In the genomic region with DNA sequence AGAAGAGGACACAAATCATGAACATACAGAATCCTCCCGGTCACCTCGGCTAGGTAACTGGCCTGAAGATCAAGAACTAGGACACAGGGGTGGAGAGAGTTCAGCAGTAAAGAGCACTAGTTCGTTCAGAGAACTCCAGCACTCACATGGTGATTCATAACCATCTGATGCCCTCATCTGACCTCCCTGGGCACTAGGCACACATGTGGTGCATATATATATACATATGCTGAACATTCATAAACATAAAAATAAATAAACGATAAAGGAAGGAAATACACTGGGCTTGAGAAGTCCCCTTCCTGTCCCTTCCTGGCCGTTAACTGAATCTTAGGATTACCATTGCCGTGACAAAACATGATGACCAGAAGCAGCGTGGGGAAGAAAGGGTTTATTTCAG, we compare ENCODE assay signal across 16 mouse cellular contexts. TPM values are rescaled to one million over a fixed set of nuclear protein-coding genes. Genes with fewer than 3 reads are reported as not detected.
DNase-seq lines count a peak whose midpoint lies in the region; ATAC-seq and TF ChIP-seq lines count a peak whose summit lies in the region.
"Had no signal": no experiment of that assay in that cellular context is flagged by ENCODE, and none has a peak within 500 bp of the region (broad histone marks: within the 10 kb centered on the region; RNA-seq: fewer than 3 reads in every experiment).

No protein-coding gene starts in this region.

- no peaks in the 10 kb centered on the region for H3K36me3 ChIP-seq in forebrain, embryonic 11.5 days (ENCODE audit: control insufficient read depth, insufficient read depth, low read length)
- H3K36me3 ChIP-seq in forebrain, embryonic 12.5 days (replicated peaks), result no peaks in the 10 kb centered on the region
- no peaks in the 10 kb centered on the region for H3K36me3 ChIP-seq in hindbrain, embryonic 11.5 days (ENCODE audit: control insufficient read depth, insufficient read depth, low read length)
- H3K36me3 ChIP-seq in forebrain, postnatal 0 days (ENCODE audit: insufficient read depth), result no peaks in the 10 kb centered on the region
- H3K36me3 ChIP-seq: embryonic facial prominence, embryonic 13.5 days; heart, embryonic 12.5 days; hindbrain, embryonic 12.5 days had no signal

- no peak overlapping the region for H3K4me3 ChIP-seq in forebrain, embryonic 11.5 days (ENCODE audit: low read depth, low read length)
- H3K4me3 ChIP-seq in forebrain, embryonic 12.5 days (replicated peaks), result no peak overlapping the region
- no peak overlapping the region for H3K4me3 ChIP-seq in layer of hippocampus, adult 2 months
- no peak overlapping the region for H3K4me3 ChIP-seq in hindbrain, embryonic 11.5 days (ENCODE audit: low read depth, low read length)
- no peak overlapping the region for H3K4me3 ChIP-seq in forebrain, postnatal 0 days (ENCODE audit: low read depth, low read length)
- H3K4me3 ChIP-seq: embryonic facial prominence, embryonic 13.5 days; heart, embryonic 12.5 days; hindbrain, embryonic 12.5 days had no signal

- no peaks in the 10 kb centered on the region for H3K4me1 ChIP-seq in forebrain, embryonic 11.5 days (replicated peaks; ENCODE audit: control insufficient read depth, insufficient read depth, low read length)
- no peaks in the 10 kb centered on the region for H3K4me1 ChIP-seq in forebrain, embryonic 12.5 days
- no peaks in the 10 kb centered on the region for H3K4me1 ChIP-seq in hindbrain, embryonic 11.5 days (replicated peaks; ENCODE audit: control insufficient read depth, insufficient read depth, low read length)
- H3K4me1 ChIP-seq in forebrain, postnatal 0 days (ENCODE audit: insufficient read depth), result no peaks in the 10 kb centered on the region
- H3K4me1 ChIP-seq: embryonic facial prominence, embryonic 13.5 days; hindbrain, embryonic 12.5 days had no signal

- TF ChIP-seq CTCF in layer of hippocampus, adult 2 months (conservative IDR thresholded peaks at IDR 0.05), result no peak
- TF ChIP-seq CTCF in forebrain, postnatal 0 days (IDR thresholded peaks at IDR 0.05; ENCODE audit: low read depth), result no peak

- no peaks in the 10 kb centered on the region for H3K27me3 ChIP-seq in forebrain, embryonic 11.5 days (ENCODE audit: control insufficient read depth, insufficient read depth, low read length)
- no peaks in the 10 kb centered on the region for H3K27me3 ChIP-seq in forebrain, embryonic 12.5 days
- H3K27me3 ChIP-seq in hindbrain, embryonic 11.5 days (ENCODE audit: control insufficient read depth, insufficient read depth, low read length), result no peaks in the 10 kb centered on the region
- no peaks in the 10 kb centered on the region for H3K27me3 ChIP-seq in forebrain, postnatal 0 days (ENCODE audit: insufficient read depth, low read length)
- H3K27me3 ChIP-seq: embryonic facial prominence, embryonic 13.5 days; heart, embryonic 12.5 days; hindbrain, embryonic 12.5 days had no signal

- peak; percentile 16 for DNase-seq in forebrain, embryonic 11.5 days (ENCODE audit: low spot score)
- DNase-seq in layer of hippocampus, adult 2 months (ENCODE audit: low spot score in 2 of 2), result no peak
- DNase-seq in layer of hippocampus, postnatal 36 days, result no peak
- peak; percentile 60 for DNase-seq in 416B (ENCODE audit: low read depth)
- DNase-seq in hindbrain, embryonic 11.5 days (ENCODE audit: low spot score), result no peak
- no peak for DNase-seq in forebrain, postnatal 0 days
- DNase-seq: adrenal gland, postnatal 25 days; gastrocnemius, postnatal 36 days; heart, postnatal 36 days had no signal

- no peak overlapping the region for H3K4me2 ChIP-seq in forebrain, embryonic 11.5 days (ENCODE audit: low read depth, low read length, severe bottlenecking)
- no peak overlapping the region for H3K4me2 ChIP-seq in forebrain, embryonic 12.5 days
- no peak overlapping the region for H3K4me2 ChIP-seq in hindbrain, embryonic 11.5 days (replicated peaks; ENCODE audit: low read depth, low read length)
- H3K4me2 ChIP-seq in forebrain, postnatal 0 days (ENCODE audit: low read depth), result no peak overlapping the region
- H3K4me2 ChIP-seq: embryonic facial prominence, embryonic 13.5 days; heart, embryonic 12.5 days; hindbrain, embryonic 12.5 days had no signal

- no peaks in the 10 kb centered on the region for H3K9me3 ChIP-seq in forebrain, embryonic 11.5 days (ENCODE audit: control insufficient read depth, low read length)
- no peaks in the 10 kb centered on the region for H3K9me3 ChIP-seq in forebrain, embryonic 12.5 days
- H3K9me3 ChIP-seq in hindbrain, embryonic 11.5 days (ENCODE audit: control insufficient read depth, low read length), result no peaks in the 10 kb centered on the region
- H3K9me3 ChIP-seq in forebrain, postnatal 0 days (ENCODE audit: low read length), result no peaks in the 10 kb centered on the region
- H3K9me3 ChIP-seq: embryonic facial prominence, embryonic 13.5 days; hindbrain, embryonic 12.5 days had no signal

- ATAC-seq in forebrain, embryonic 11.5 days (replicated peaks; ENCODE audit: low FRiP score), result no peak
- ATAC-seq in forebrain, embryonic 12.5 days (ENCODE audit: low FRiP score), result no peak
- no peak for ATAC-seq in hindbrain, embryonic 11.5 days (ENCODE audit: low FRiP score)
- ATAC-seq in forebrain, postnatal 0 days, result no peak
- ATAC-seq: forebrain, embryonic 14.5 days; hindbrain, embryonic 16.5 days; inflammation-experienced regulatory T-cells, adult 6 months had no signal

- WGBS in forebrain, embryonic 11.5 days, result 88% methylated on average over 7 of the region's 7 CpGs
- 85% methylated on average over 7 of the region's 7 CpGs for WGBS in forebrain, embryonic 12.5 days
- WGBS in hindbrain, embryonic 11.5 days, result 85% methylated on average over 7 of the region's 7 CpGs
- WGBS in forebrain, postnatal 0 days, result 85% methylated on average over 7 of the region's 7 CpGs

- no peak overlapping the region for H3K27ac ChIP-seq in forebrain, embryonic 11.5 days (ENCODE audit: low read depth, low read length)
- H3K27ac ChIP-seq in forebrain, embryonic 12.5 days, result no peak overlapping the region
- H3K27ac ChIP-seq in layer of hippocampus, adult 2 months, result peak overlapping the region; percentile 68; the same call in 1 of the 2 replicates
- H3K27ac ChIP-seq in hindbrain, embryonic 11.5 days (ENCODE audit: low read depth, low read length), result no peak overlapping the region
- H3K27ac ChIP-seq in forebrain, postnatal 0 days (ENCODE audit: low read depth, low read length), result no peak overlapping the region
- H3K27ac ChIP-seq: embryonic facial prominence, embryonic 13.5 days; hindbrain, embryonic 12.5 days had no signal

- H3K9ac ChIP-seq in forebrain, embryonic 11.5 days (ENCODE audit: low read length), result no peak overlapping the region
- no peak overlapping the region for H3K9ac ChIP-seq in forebrain, embryonic 12.5 days
- H3K9ac ChIP-seq in hindbrain, embryonic 11.5 days (ENCODE audit: low read depth, low read length), result no peak overlapping the region
- no peak overlapping the region for H3K9ac ChIP-seq in forebrain, postnatal 0 days
- H3K9ac ChIP-seq: embryonic facial prominence, embryonic 13.5 days; heart, embryonic 12.5 days; hindbrain, embryonic 12.5 days had no signal

RNA-seq across cellular contexts. Expression of a gene that starts 33.8 kb away (rescaled TPM):
- 34.9 and 40.6 TPM in 2 replicates for polyA plus RNA-seq in forebrain, embryonic 11.5 days (2014; fragmentation: Nextera tagmentation; extraction: Ambion mirVana)
- polyA plus RNA-seq in forebrain, embryonic 12.5 days (2016; fragmentation: Nextera tagmentation; extraction: Ambion mirVana), result 37.2 and 38.7 TPM in 2 replicates
- 10 to 100 TPM; 28.8 to 30.3 TPM for total RNA-seq in layer of hippocampus, adult 2 months (2021)
- total RNA-seq in layer of hippocampus, postnatal 36 days (2021), result 10 to 100 TPM; 28.3 to 31.5 TPM
- 39.0 TPM in 2 replicates for polyA plus RNA-seq in hindbrain, embryonic 11.5 days (2014; fragmentation: Nextera tagmentation; extraction: Ambion mirVana)
- 36.8 and 38.2 TPM in 2 replicates for total RNA-seq in forebrain, postnatal 0 days (2014; rRNA removed)
- polyA plus RNA-seq in forebrain, postnatal 0 days (2015; fragmentation: Nextera tagmentation; extraction: Ambion mirVana), result 21.1 and 32.9 TPM in 2 replicates

RNA-seq across cellular contexts. Expression of a gene that starts 38.1 kb away (rescaled TPM):
- polyA plus RNA-seq in forebrain, embryonic 11.5 days (2014; fragmentation: Nextera tagmentation; extraction: Ambion mirVana), result 18.0 and 18.1 TPM in 2 replicates
- 18.5 and 20.1 TPM in 2 replicates for polyA plus RNA-seq in forebrain, embryonic 12.5 days (2016; fragmentation: Nextera tagmentation; extraction: Ambion mirVana)
- 10 to 100 TPM; 45.9 to 46.3 TPM for total RNA-seq in layer of hippocampus, adult 2 months (2021)
- 10 to 100 TPM; 39.3 to 46.1 TPM for total RNA-seq in layer of hippocampus, postnatal 36 days (2021)
- polyA plus RNA-seq in hindbrain, embryonic 11.5 days (2014; fragmentation: Nextera tagmentation; extraction: Ambion mirVana), result 17.9 and 18.7 TPM in 2 replicates
- 84.4 and 90.1 TPM in 2 replicates for total RNA-seq in forebrain, postnatal 0 days (2014; rRNA removed)
- polyA plus RNA-seq in forebrain, postnatal 0 days (2015; fragmentation: Nextera tagmentation; extraction: Ambion mirVana), result 23.6 and 25.7 TPM in 2 replicates

RNA-seq across cellular contexts. Expression of a gene that starts 40.3 kb away (rescaled TPM):
- 80.7 and 91.7 TPM in 2 replicates for polyA plus RNA-seq in forebrain, embryonic 11.5 days (2014; fragmentation: Nextera tagmentation; extraction: Ambion mirVana)
- polyA plus RNA-seq in forebrain, embryonic 12.5 days (2016; fragmentation: Nextera tagmentation; extraction: Ambion mirVana), result 93.6 and 93.7 TPM in 2 replicates
- 10 to 100 TPM; 35.8 to 38.6 TPM for total RNA-seq in layer of hippocampus, adult 2 months (2021)
- total RNA-seq in layer of hippocampus, postnatal 36 days (2021), result 10 to 100 TPM; 31.6 to 36.7 TPM
- polyA plus RNA-seq in hindbrain, embryonic 11.5 days (2014; fragmentation: Nextera tagmentation; extraction: Ambion mirVana), result 93.0 and 93.5 TPM in 2 replicates
- total RNA-seq in forebrain, postnatal 0 days (2014; rRNA removed), result 86.1 and 101 TPM in 2 replicates
- polyA plus RNA-seq in forebrain, postnatal 0 days (2015; fragmentation: Nextera tagmentation; extraction: Ambion mirVana), result 77.3 and 85.9 TPM in 2 replicates

Comparison
In these comparisons a context has a peak if more than half of its experiments do, and no peak if none do; other contexts are left out.
1. DNase-seq: peak in forebrain, embryonic 11.5 days (single experiment) and 416B (single experiment); none in layer of hippocampus, adult 2 months (0 of 2), layer of hippocampus, postnatal 36 days (0 of 2), hindbrain, embryonic 11.5 days (single experiment) and forebrain, postnatal 0 days (single experiment).